Mouse (Mus musculus) small intestine, adult 2 months (tissue): ENCODE data around the gene Abcb10.

Experiments used
- CTCF ChIP-seq: fragments of 200-500 bp; IDR thresholded peaks from 2 replicates; pipeline ENCODE4 v1.5.1; 2012; ENCODE audit warnings: low read depth, mild to moderate bottlenecking, control low read depth, inconsistent platforms, low read length, moderate library complexity, mixed read lengths; ENCODE audit not compliant: insufficient replicate concordance, insufficient read length; ENCODE audit errors: extremely low read depth
- POLR2A ChIP-seq: fragments of 200-500 bp; IDR thresholded peaks from 2 replicates; pipeline ENCODE4 v1.6.1; 2012; ENCODE audit warnings: low read depth, mild to moderate bottlenecking, control low read depth, inconsistent platforms, low read length, moderate library complexity

DNA sequence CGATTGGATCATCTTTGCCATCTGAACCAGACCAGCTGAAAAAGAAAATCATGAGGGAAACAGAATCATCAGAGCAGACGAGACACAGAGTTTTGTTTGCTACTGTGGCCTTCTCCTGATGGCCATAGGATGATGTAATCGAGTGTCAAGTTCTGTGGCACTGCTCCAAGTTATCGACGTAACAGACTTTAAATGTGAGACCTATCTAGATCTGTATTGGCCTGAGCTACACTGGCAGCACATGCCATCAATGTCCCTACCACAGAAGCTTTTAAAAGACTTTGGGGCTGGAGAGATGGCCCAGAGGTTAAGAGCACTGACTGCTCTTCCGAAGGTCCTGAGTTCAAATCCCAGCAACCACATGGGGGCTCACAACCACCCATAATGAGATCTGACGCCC, 80.3 kb downstream of the Abcb10 start:
- TF ChIP-seq CTCF (no peak), POLR2A (no peak)
